In genomic region chr4:119492933-119493327, GRCm38 (mm10) we compare ENCODE assay signal across 9 mouse cellular contexts. TPM values are rescaled to one million over a fixed set of nuclear protein-coding genes. Genes with fewer than 3 reads are reported as not detected.
DNase-seq lines count a peak whose midpoint lies in the region; ATAC-seq and TF ChIP-seq lines count a peak whose summit lies in the region.
"Had no signal": no experiment of that assay in that cellular context is flagged by ENCODE, and none has a peak within 500 bp of the region (broad histone marks: within the 10 kb centered on the region; RNA-seq: fewer than 3 reads in every experiment).

No protein-coding gene starts in this region.

- ATAC-seq in neural tube, embryonic 11.5 days (ENCODE audit: insufficient read depth, low FRiP score, low TSS enrichment), result peak; percentile 43; the same call in 1 of the 2 replicates
- no peak for ATAC-seq in limb, embryonic 15.5 days (ENCODE audit: insufficient number of reproducible peaks, low FRiP score, low TSS enrichment, low read depth)
- no peak for ATAC-seq in stomach, postnatal 0 days (ENCODE audit: low FRiP score, low TSS enrichment)

- H3K4me2 ChIP-seq in neural tube, embryonic 11.5 days (ENCODE audit: low read depth), result peak overlapping the region; percentile 78
- H3K4me2 ChIP-seq in limb, embryonic 15.5 days, result peak overlapping the region; percentile 95
- peak overlapping the region; percentile 94 for H3K4me2 ChIP-seq in stomach, postnatal 0 days (replicated peaks; ENCODE audit: low read depth)

- no peaks in the 10 kb centered on the region for H3K9me3 ChIP-seq in neural tube, embryonic 11.5 days (ENCODE audit: control insufficient read depth, low read length)
- no peaks in the 10 kb centered on the region for H3K9me3 ChIP-seq in limb, embryonic 15.5 days
- H3K9me3 ChIP-seq in stomach, postnatal 0 days (ENCODE audit: control insufficient read depth, low read length), result no peaks in the 10 kb centered on the region

- 61% methylated on average over 10 of the region's 10 CpGs for WGBS in cerebellum, adult 2 months
- 33% methylated on average over 10 of the region's 10 CpGs for WGBS in neural tube, embryonic 11.5 days
- 37% methylated on average over 10 of the region's 10 CpGs for WGBS in limb, embryonic 15.5 days
- WGBS in stomach, postnatal 0 days, result 37% methylated on average over 10 of the region's 10 CpGs

- H3K9ac ChIP-seq in neural tube, embryonic 11.5 days (ENCODE audit: low read length), result peak overlapping the region; percentile 58
- H3K9ac ChIP-seq in limb, embryonic 15.5 days, result no peak overlapping the region
- H3K9ac ChIP-seq in stomach, postnatal 0 days (ENCODE audit: low read length), result peak overlapping the region; percentile 55

- H3K27ac ChIP-seq in cerebellum, adult 2 months (ENCODE audit: insufficient read depth, low read length), result peak overlapping the region; percentile 16; the same call in 1 of the 2 replicates
- H3K27ac ChIP-seq in neural tube, embryonic 11.5 days (ENCODE audit: low read depth, low read length), result peak overlapping the region; percentile 49; the same call in 1 of the 2 replicates
- no peak overlapping the region for H3K27ac ChIP-seq in limb, embryonic 15.5 days
- no peak overlapping the region for H3K27ac ChIP-seq in stomach, postnatal 0 days (replicated peaks)
- H3K27ac ChIP-seq: macrophage had no signal

- H3K4me1 ChIP-seq in cerebellum, adult 2 months (ENCODE audit: control insufficient read depth, insufficient read depth, low read length), result peaks cover 8% of the 10 kb centered on the region; the same call in 1 of the 2 replicates
- no peaks in the 10 kb centered on the region for H3K4me1 ChIP-seq in neural tube, embryonic 11.5 days (ENCODE audit: control insufficient read depth, insufficient read depth, low read length)
- peaks cover 9% of the 10 kb centered on the region for H3K4me1 ChIP-seq in limb, embryonic 15.5 days
- H3K4me1 ChIP-seq in stomach, postnatal 0 days (replicated peaks; ENCODE audit: control insufficient read depth, insufficient read depth), result no peaks in the 10 kb centered on the region

- peak overlapping the region; percentile 50 for H3K4me3 ChIP-seq in cerebellum, adult 2 months (replicated peaks; ENCODE audit: insufficient read depth, low read depth, low read length)
- peak overlapping the region; percentile 52 for H3K4me3 ChIP-seq in neural tube, embryonic 11.5 days (ENCODE audit: low read depth, low read length)
- peak overlapping the region; percentile 58 for H3K4me3 ChIP-seq in limb, embryonic 15.5 days
- peak overlapping the region; percentile 51 for H3K4me3 ChIP-seq in stomach, postnatal 0 days (ENCODE audit: low read depth, low read length)

- TF ChIP-seq POLR2A in cerebellum, adult 2 months (IDR thresholded peaks at IDR 0.05; ENCODE audit: borderline replicate concordance, insufficient read depth, low read length), result no peak

- H3K36me3 ChIP-seq in neural tube, embryonic 11.5 days (ENCODE audit: control insufficient read depth, insufficient read depth, low read length), result no peaks in the 10 kb centered on the region
- H3K36me3 ChIP-seq in limb, embryonic 15.5 days, result no peaks in the 10 kb centered on the region
- H3K36me3 ChIP-seq in stomach, postnatal 0 days (ENCODE audit: control insufficient read depth, insufficient read depth, low read length), result no peaks in the 10 kb centered on the region

- TF ChIP-seq CTCF in cerebellum, adult 2 months (IDR thresholded peaks at IDR 0.05; ENCODE audit: borderline replicate concordance, insufficient read depth, low read depth, low read length), result no peak
- no peak for TF ChIP-seq CTCF in stomach, postnatal 0 days (IDR thresholded peaks at IDR 0.05; ENCODE audit: low read depth)

- no peak for DNase-seq in cerebellum, adult 2 months
- no peak for DNase-seq in cerebellum, postnatal 10 days
- DNase-seq in neural tube, embryonic 11.5 days (ENCODE audit: low spot score), result no peak
- no peak for DNase-seq in neural tube, embryonic 10.5 days (ENCODE audit: extremely low spot score, low spot score)
- DNase-seq in stomach, postnatal 0 days (ENCODE audit: low spot score), result no peak
- DNase-seq in yolk sac, embryonic 10.5 days (ENCODE audit: low spot score), result no peak
- no peak for DNase-seq in layer of hippocampus, adult 9-10 months (ENCODE audit: low spot score)

- H3K27me3 ChIP-seq in cerebellum, adult 2 months (ENCODE audit: control insufficient read depth, insufficient read depth, low read length), result no peaks in the 10 kb centered on the region
- H3K27me3 ChIP-seq in neural tube, embryonic 11.5 days (ENCODE audit: control insufficient read depth, insufficient read depth, low read length), result no peaks in the 10 kb centered on the region
- peaks cover 26% of the 10 kb centered on the region for H3K27me3 ChIP-seq in limb, embryonic 15.5 days
- 0 out of 2 replicates have a peak, but pooled peaks cover 3% of the 10 kb centered on the region for H3K27me3 ChIP-seq in stomach, postnatal 0 days (ENCODE audit: control insufficient read depth, insufficient read depth, low read length)

- TF ChIP-seq EP300 in stomach, postnatal 0 days (optimal IDR thresholded peaks at IDR 0.05), result no peak

RNA-seq across cellular contexts. Expression of gene Rimkla, which starts 0.5 kb away (rescaled TPM):
- polyA plus RNA-seq in cerebellum, adult 2 months (2012; rRNA removed), result 35.4 and 39.2 TPM in 2 replicates
- polyA plus RNA-seq in neural tube, embryonic 11.5 days (2014; fragmentation: Nextera tagmentation; extraction: Ambion mirVana), result 9.5 and 9.6 TPM in 2 replicates
- 0.42 and 0.56 TPM in 2 replicates for polyA plus RNA-seq in limb, embryonic 15.5 days (2015; fragmentation: Nextera tagmentation; extraction: Ambion mirVana)
- 0.19 and 0.25 TPM in 2 replicates for polyA plus RNA-seq in stomach, postnatal 0 days (2015; fragmentation: Nextera tagmentation; extraction: Ambion mirVana)
- polyA plus RNA-seq: macrophage had no signal

RNA-seq across cellular contexts. Expression of gene Foxj3, which starts 43.9 kb away (rescaled TPM):
- polyA plus RNA-seq in cerebellum, adult 2 months (2012; rRNA removed), result 32.3 and 34.9 TPM in 2 replicates
- polyA plus RNA-seq in neural tube, embryonic 11.5 days (2014; fragmentation: Nextera tagmentation; extraction: Ambion mirVana), result 21.4 and 22.6 TPM in 2 replicates
- polyA plus RNA-seq in limb, embryonic 15.5 days (2015; fragmentation: Nextera tagmentation; extraction: Ambion mirVana), result 22.2 and 26.7 TPM in 2 replicates
- polyA plus RNA-seq in stomach, postnatal 0 days (2015; fragmentation: Nextera tagmentation; extraction: Ambion mirVana), result 7.4 and 7.6 TPM in 2 replicates

RNA-seq across cellular contexts. Expression of gene Frg2f1, which starts 46.4 kb away (rescaled TPM):
- 8.6 and 9.4 TPM in 2 replicates for polyA plus RNA-seq in cerebellum, adult 2 months (2012; rRNA removed)
- polyA plus RNA-seq in neural tube, embryonic 11.5 days (2014; fragmentation: Nextera tagmentation; extraction: Ambion mirVana), result 2.3 and 3.0 TPM in 2 replicates
- 4.6 and 5.6 TPM in 2 replicates for polyA plus RNA-seq in limb, embryonic 15.5 days (2015; fragmentation: Nextera tagmentation; extraction: Ambion mirVana)
- polyA plus RNA-seq in stomach, postnatal 0 days (2015; fragmentation: Nextera tagmentation; extraction: Ambion mirVana), result 2.5 and 2.9 TPM in 2 replicates

Comparison
In these comparisons a context has a peak if more than half of its experiments do, and no peak if none do; other contexts are left out.
1. H3K27ac ChIP-seq: peak in cerebellum, adult 2 months (single experiment) and neural tube, embryonic 11.5 days (single experiment); none in limb, embryonic 15.5 days (single experiment) and stomach, postnatal 0 days (single experiment).
2. Peak in every context shown above with its lines, with median percentiles within 50 percentile points of each other: H3K4me3 ChIP-seq and H3K4me2 ChIP-seq.